Mouse (Mus musculus) liver, embryonic 13.5 days (tissue): ENCODE data around the gene Nprl3. TPM values are rescaled to one million over a fixed set of nuclear protein-coding genes. Genes with fewer than 3 reads are reported as not detected.
A peak's percentile ranks its signal among the peaks of the same experiment; 100 is the strongest.

ENCODE experiments used
- ATAC-seq: fragments of 200-750 bp; cut with Nextera tagmentation; 2 replicates; pipeline ENCODE4 v1.8.0; 2017; ENCODE audit warnings: low read depth, mild to moderate bottlenecking, moderate number of reproducible peaks, moderate library complexity
- DNase-seq: peaks from one replicate; pipeline ENCODE4 v3.0.0; 2022
- H3K27ac ChIP-seq: fragments of 300-500 bp; sonication (generic); 2 replicates; pipeline ENCODE4 v1.5.1; 2015; ENCODE audit warnings: moderate library complexity, mild to moderate bottlenecking, inconsistent platforms
- H3K27me3 ChIP-seq: fragments of 300-500 bp; sonication (generic); 2 replicates; pipeline ENCODE4 v1.6.1; 2015; ENCODE audit warnings: mild to moderate bottlenecking, inconsistent platforms
- H3K36me3 ChIP-seq: fragments of 300-500 bp; sonication (generic); 2 replicates; pipeline ENCODE4 v1.6.1; 2015; ENCODE audit warnings: mild to moderate bottlenecking, inconsistent platforms
- H3K4me1 ChIP-seq: fragments of 300-500 bp; sonication (generic); replicated peaks from 2 replicates; pipeline ENCODE4 v1.6.1; 2015; ENCODE audit warnings: inconsistent platforms
- H3K4me2 ChIP-seq: fragments of 300-500 bp; sonication (generic); 2 replicates; pipeline ENCODE4 v1.6.1; 2015; ENCODE audit warnings: inconsistent platforms, mild to moderate bottlenecking, moderate library complexity
- H3K4me3 ChIP-seq: fragments of 300-500 bp; sonication (generic); replicated peaks from 2 replicates; pipeline ENCODE4 v1.5.1; 2015; ENCODE audit warnings: mild to moderate bottlenecking, inconsistent platforms
- H3K9ac ChIP-seq: fragments of 300-500 bp; sonication (generic); 2 replicates; pipeline ENCODE4 v1.6.1; 2015; ENCODE audit warnings: mild to moderate bottlenecking, inconsistent platforms
- H3K9me3 ChIP-seq: fragments of 300-500 bp; sonication (generic); replicated peaks from 2 replicates; pipeline ENCODE4 v1.6.1; 2016; ENCODE audit warnings: inconsistent platforms
- WGBS: fragments of 180-500 bp; shearing (Covaris S2); methylation state at CpG from one replicate; pipeline ENCODE4 v1.1.7; 2015; ENCODE audit not compliant: insufficient replicate concordance; 5-methylcytosine and 5-hydroxymethylcytosine counted together
- polyA plus RNA-seq: library from polyadenylated mRNA; unstranded; fragments of >200 nt; fragmentation: Nextera tagmentation; extraction: Ambion mirVana; gene quantifications from 2 replicates; pipeline ENCODE4 v1.2.1, GENCODE M21; 2015

Gene Nprl3
- polyA plus RNA-seq, 1 experiment from 2014 or later, result 27.5 TPM

GRCm38 (mm10) chr11:32266194-32266593 is 1.3 kb downstream of the Nprl3 start:
- 0 out of 2 replicates have a peak overlapping the region, but pooled peaks have one; percentile 5 for H3K4me3 ChIP-seq
- H3K27ac ChIP-seq, result peak overlapping the region; percentile 97
- DNase-seq, result no peak
- WGBS, result 86% methylated on average over 6 of the region's 6 CpGs
- H3K36me3 ChIP-seq, result peaks cover 20% of the 10 kb centered on the region
- H3K27me3 ChIP-seq, result no peaks in the 10 kb centered on the region
- no peaks in the 10 kb centered on the region for H3K9me3 ChIP-seq
- H3K4me2 ChIP-seq, result peak overlapping the region; percentile 48
- peak overlapping the region; percentile 75 for H3K9ac ChIP-seq
- H3K4me1 ChIP-seq, result peaks cover 86% of the 10 kb centered on the region
- no peak for ATAC-seq

GRCm38 (mm10) chr11:32265117-32265738 is 2.3 kb downstream of the Nprl3 start:
- WGBS, result 36% methylated on average over 3 of the region's 3 CpGs
- Histone ChIP-seq H3K4me3 (0 out of 2 replicates have a peak overlapping the region, but pooled peaks have one; percentile 9), H3K9ac (peak overlapping the region; percentile 76), H3K27ac (peak overlapping the region; percentile 97), H3K4me1 (peaks cover 86% of the 10 kb centered on the region), H3K4me2 (peak overlapping the region; percentile 48), H3K9me3 (no peaks in the 10 kb centered on the region), H3K27me3 (no peaks in the 10 kb centered on the region), H3K36me3 (peaks cover 28% of the 10 kb centered on the region)
- DNase-seq (peak; percentile 68), ATAC-seq (peak; percentile 73)

- 73% methylated on average over 10 of the region's 10 CpGs for WGBS
- no peak for DNase-seq
- peak overlapping the region; percentile 76 for H3K9ac ChIP-seq
These were observed 4.7 kb downstream of the Nprl3 start for GRCm38 (mm10) chr11:32262674-32263415.

GRCm38 (mm10) chr11:32256566-32256965 is 10.9 kb downstream of the Nprl3 start:
- Histone ChIP-seq H3K9me3 (no peaks in the 10 kb centered on the region), H3K4me2 (peak overlapping the region; percentile 57), H3K4me3 (0 out of 2 replicates have a peak overlapping the region, but pooled peaks have one; percentile 12), H3K9ac (peak overlapping the region; percentile 84), H3K27ac (peak overlapping the region; percentile 97), H3K36me3 (peaks cover 50% of the 10 kb centered on the region), H3K4me1 (peaks cover 83% of the 10 kb centered on the region), H3K27me3 (no peaks in the 10 kb centered on the region)
- DNase-seq, result no peak
- 46% methylated on average over 3 of the region's 3 CpGs for WGBS
- peak; percentile 6; the same call in 1 of the 2 replicates for ATAC-seq

More at GRCm38 (mm10) chr11:32262674-32263415, 4.7 kb downstream of the Nprl3 start:
- Histone ChIP-seq H3K4me3 (no peak overlapping the region), H3K9me3 (no peaks in the 10 kb centered on the region), H3K27ac (peak overlapping the region; percentile 97), H3K36me3 (peaks cover 36% of the 10 kb centered on the region), H3K27me3 (no peaks in the 10 kb centered on the region), H3K4me2 (no peak overlapping the region), H3K4me1 (peaks cover 76% of the 10 kb centered on the region)
- ATAC-seq, result no peak

GRCm38 (mm10) chr11:32256146-32256545 is 11.4 kb downstream of the Nprl3 start:
- H3K9ac ChIP-seq, result peak overlapping the region; percentile 84
- H3K4me2 ChIP-seq, result peak overlapping the region; percentile 57
- H3K4me1 ChIP-seq, result peaks cover 84% of the 10 kb centered on the region
- H3K36me3 ChIP-seq, result peaks cover 47% of the 10 kb centered on the region
- H3K4me3 ChIP-seq, result 0 out of 2 replicates have a peak overlapping the region, but pooled peaks have one; percentile 12
- WGBS, result 26% methylated on average over 1 of the region's 1 CpGs
- peak; percentile 85 for DNase-seq
- ATAC-seq, result peak; percentile 100
- no peaks in the 10 kb centered on the region for H3K9me3 ChIP-seq
- H3K27ac ChIP-seq, result peak overlapping the region; percentile 97
- H3K27me3 ChIP-seq, result no peaks in the 10 kb centered on the region

GRCm38 (mm10) chr11:32253121-32253520 is 14.4 kb downstream of the Nprl3 start:
- ATAC-seq (no peak), DNase-seq (no peak)
- Histone ChIP-seq H3K36me3 (peaks cover 51% of the 10 kb centered on the region), H3K9me3 (no peaks in the 10 kb centered on the region), H3K4me2 (no peak overlapping the region), H3K4me3 (no peak overlapping the region), H3K27ac (peak overlapping the region; percentile 97), H3K9ac (peak overlapping the region; percentile 84), H3K27me3 (no peaks in the 10 kb centered on the region), H3K4me1 (peaks cover 96% of the 10 kb centered on the region)
- WGBS, result 100% methylated on average over 1 of the region's 1 CpGs

- Histone ChIP-seq H3K4me2 (peak overlapping the region; percentile 39), H3K4me1 (peaks cover 97% of the 10 kb centered on the region), H3K9ac (peak overlapping the region; percentile 84), H3K9me3 (no peaks in the 10 kb centered on the region), H3K36me3 (peaks cover 70% of the 10 kb centered on the region), H3K4me3 (no peak overlapping the region), H3K27me3 (no peaks in the 10 kb centered on the region), H3K27ac (peak overlapping the region; percentile 97)
- ATAC-seq, result peak; percentile 99
- WGBS, result 44% methylated on average over 8 of the region's 8 CpGs
- DNase-seq, result peak; percentile 92
These were observed 16.4 kb downstream of the Nprl3 start for GRCm38 (mm10) chr11:32250880-32251763.

- Histone ChIP-seq H3K4me2 (no peak overlapping the region), H3K9ac (peak overlapping the region; percentile 78), H3K36me3 (peaks cover 63% of the 10 kb centered on the region), H3K27me3 (no peaks in the 10 kb centered on the region), H3K4me1 (peaks cover 94% of the 10 kb centered on the region), H3K4me3 (no peak overlapping the region), H3K27ac (peak overlapping the region; percentile 97), H3K9me3 (no peaks in the 10 kb centered on the region)
- WGBS, result 57% methylated on average over 3 of the region's 3 CpGs
- no peak for ATAC-seq
- no peak for DNase-seq
These were observed 19.2 kb downstream of the Nprl3 start for GRCm38 (mm10) chr11:32248350-32248749.

GRCm38 (mm10) chr11:32247068-32247467 is 20.4 kb downstream of the Nprl3 start:
- DNase-seq (peak; percentile 60), ATAC-seq (no peak)
- Histone ChIP-seq H3K36me3 (peaks cover 60% of the 10 kb centered on the region), H3K27ac (peak overlapping the region; percentile 97), H3K4me2 (peak overlapping the region; percentile 36), H3K27me3 (no peaks in the 10 kb centered on the region), H3K9me3 (no peaks in the 10 kb centered on the region), H3K4me3 (no peak overlapping the region), H3K4me1 (peaks cover 95% of the 10 kb centered on the region), H3K9ac (peak overlapping the region; percentile 78)

GRCm38 (mm10) chr11:32245614-32246013 is 21.9 kb downstream of the Nprl3 start:
- H3K27me3 ChIP-seq, result no peaks in the 10 kb centered on the region
- WGBS, result 21% methylated on average over 6 of the region's 6 CpGs
- H3K27ac ChIP-seq, result peak overlapping the region; percentile 97
- H3K9me3 ChIP-seq, result no peaks in the 10 kb centered on the region
- 0 out of 2 replicates have a peak overlapping the region, but pooled peaks have one; percentile 10 for H3K4me3 ChIP-seq
- peak; percentile 93 for DNase-seq
- peak overlapping the region; percentile 81 for H3K9ac ChIP-seq
- peaks cover 97% of the 10 kb centered on the region for H3K4me1 ChIP-seq
- peaks cover 72% of the 10 kb centered on the region for H3K36me3 ChIP-seq
- peak; percentile 96 for ATAC-seq
- H3K4me2 ChIP-seq, result peak overlapping the region; percentile 55

GRCm38 (mm10) chr11:32244617-32245016 is 22.9 kb downstream of the Nprl3 start:
- Histone ChIP-seq H3K4me1 (peaks cover 97% of the 10 kb centered on the region), H3K27me3 (no peaks in the 10 kb centered on the region), H3K9me3 (no peaks in the 10 kb centered on the region), H3K27ac (peak overlapping the region; percentile 97), H3K4me2 (peak overlapping the region; percentile 55), H3K36me3 (peaks cover 73% of the 10 kb centered on the region), H3K9ac (peak overlapping the region; percentile 81), H3K4me3 (no peak overlapping the region)
- 67% methylated on average over 1 of the region's 1 CpGs for WGBS
- DNase-seq, result no peak
- no peak for ATAC-seq
